Mouse (Mus musculus) heart, postnatal 10 days (tissue): ENCODE results near the gene Pnkd. TPM values are rescaled to one million over a fixed set of nuclear protein-coding genes. Genes with fewer than 3 reads are reported as not detected.
"Not testable (repeated sequence)": the region's sequence is repeated elsewhere in the genome, so short reads cannot be mapped to it uniquely, and the experiment has no call there.

ENCODE experiments used
- DNase-seq, 2 experiments: peaks; one replicate each; pipeline ENCODE4 v3.0.0; 2021
- intact Hi-C: fragments of 180-260 bp; cut with DNase I; formaldehyde crosslinking; loops from one replicate; pipeline ENCODE4 v1.15.1; 2025
- microRNA-seq, 2 experiments: library from miRNA; unstranded; fragments of <30 nt; microRNA quantifications; one replicate each; pipeline ENCODE4 v1.2.0; 2022
- total RNA-seq, 2 experiments: library from RNA; stranded (reverse); gene quantifications; 2 replicates each; pipeline ENCODE4 v1.2.3; 2021

Gene Pnkd
- total RNA-seq, 2 experiments from 2014 or later, result 205 to 211 TPM

GRCm38 (mm10) chr1:74396456-74397222, 111.9 kb downstream of the Pnkd start:
- DNase-seq, result peak in 1 of 2 experiments; percentile 61
- intact Hi-C loops, result not testable (repeated sequence)

GRCm38 (mm10) chr1:74397268-74397918, 112.7 kb downstream of the Pnkd start:
- intact Hi-C loops, result no loop called here
- DNase-seq, result peak; percentile 100

GRCm38 (mm10) chr1:74397919-74398451, 113.3 kb downstream of the Pnkd start:
- intact Hi-C loops, result loop anchor here (2.0 kb wide), 1 partner anchor 55 kb away; no protein-coding TSS in a partner anchor
- DNase-seq, result peak; percentile 69 to 77

- no peak for DNase-seq
- intact Hi-C loops, result loop anchor here (5.0 kb wide), 1 partner anchor 37 kb away; no protein-coding TSS in a partner anchor
These were observed 115.8 kb downstream of the Pnkd start for GRCm38 (mm10) chr1:74400531-74400930.

- intact Hi-C loops, result loop anchor here (5.0 kb wide), 1 partner anchor 36 kb away; no protein-coding TSS in a partner anchor
- no peak for DNase-seq
These were observed 116.4 kb downstream of the Pnkd start for GRCm38 (mm10) chr1:74401015-74401702.

Small RNA genes lying within 50 kb of the gene (microRNA-seq; reads per million reads assigned to microRNA genes)
- 24,068 to 56,274 reads per million in 2 experiments for gene Mir26b

Other genes with a start within 250 kb of the Pnkd start
- 100 to 1,000 TPM; 532 to 688 TPM for gene Tns1, start 160.5 kb upstream of the Pnkd start, total RNA-seq
- gene Rufy4, start 159.4 kb upstream of the Pnkd start, total RNA-seq, result 1 to 10 TPM; 1.2 to 1.5 TPM
- under 1 TPM; 0.14 to 0.17 TPM for gene Cxcr2, start 130.9 kb upstream of the Pnkd start, total RNA-seq
- not detected for gene Cxcr1, start 90.3 kb upstream of the Pnkd start, total RNA-seq
- 100 to 1,000 TPM; 213 to 219 TPM for gene Arpc2, start 48.8 kb upstream of the Pnkd start, total RNA-seq
- not detected for gene Gpbar1, start 6.4 kb upstream of the Pnkd start, total RNA-seq
- gene Aamp, start 192 bp upstream of the Pnkd start, total RNA-seq, result 100 to 1,000 TPM; 103 to 109 TPM
- 10 to 100 TPM; 43.2 to 45.8 TPM for gene Tmbim1, start 20.7 kb downstream of the Pnkd start, total RNA-seq
- under 1 TPM; 0.29 to 0.45 TPM for gene Catip, start 77.2 kb downstream of the Pnkd start, total RNA-seq
- 1 to 10 TPM; 1.2 to 3.7 TPM for gene Slc11a1, start 90.3 kb downstream of the Pnkd start, total RNA-seq
- 100 to 1,000 TPM; 117 to 122 TPM for gene Ctdsp1, start 106.6 kb downstream of the Pnkd start, total RNA-seq
- gene Vil1, start 124.4 kb downstream of the Pnkd start, total RNA-seq, result 1 to 10 TPM; 1.1 to 1.2 TPM
- 10 to 100 TPM; 20.8 to 22.4 TPM for gene Cnot9, start 221.1 kb downstream of the Pnkd start, total RNA-seq